Mouse (Mus musculus) brain, embryonic 14.5 days (tissue): ENCODE measurements at regions not wholly inside any gene's neighbourhood (a gene's known extent, or its start where the extent isn't known, plus 50 kb on each side); places are given as distances from the start of the nearest gene placed in this dataset.

Experiments
- CTCF ChIP-seq: fragments of 200-500 bp; IDR thresholded peaks from 2 replicates; pipeline ENCODE4 v1.5.1; 2012; ENCODE audit warnings: inconsistent platforms, mild to moderate bottlenecking, moderate library complexity, borderline replicate concordance; ENCODE audit not compliant: insufficient read depth, insufficient read length; ENCODE audit errors: extremely low read depth
- POLR2A ChIP-seq: fragments of 200-500 bp; IDR thresholded peaks from 2 replicates; pipeline ENCODE4 v1.6.1; 2012; ENCODE audit warnings: mild to moderate bottlenecking, inconsistent platforms, borderline replicate concordance; ENCODE audit not compliant: poor library complexity, insufficient read depth, insufficient read length, severe bottlenecking; ENCODE audit errors: extremely low read depth

- TF ChIP-seq POLR2A, result no peak
- TF ChIP-seq CTCF, result no peak
These were observed 50.3 kb upstream of the Rapgef5 start for GRCm38 (mm10) chr12:117465998-117466397.
